Mouse (Mus musculus) ES-E14 (cell line): ENCODE data around the gene Gucy2f. TPM values are rescaled to one million over a fixed set of nuclear protein-coding genes. Genes with fewer than 3 reads are reported as not detected.
A peak's percentile ranks its signal among the peaks of the same experiment; 100 is the strongest.

Source experiments
- DNase-seq: peaks from one replicate; pipeline ENCODE4 v3.0.0-alpha.2; 2013; ENCODE audit warnings: low read depth, low spot score
- H3K27ac ChIP-seq: 2 replicates; pipeline ENCODE4 v1.5.1; 2012; ENCODE audit warnings: low read depth, mild to moderate bottlenecking, low read length, moderate library complexity, mixed read lengths; ENCODE audit not compliant: poor library complexity, insufficient read depth, severe bottlenecking
- H3K36me3 ChIP-seq: 2 replicates; pipeline ENCODE4 v1.6.1; 2012; ENCODE audit warnings: mild to moderate bottlenecking, low read length, moderate library complexity, mixed read lengths; ENCODE audit not compliant: control insufficient read depth, poor library complexity, insufficient read depth, severe bottlenecking
- H3K4me1 ChIP-seq, 2 experiments: fragments of 150-350 bp in 1 of 2; sonication (generic) in 1 of 2; 2 replicates each; pipeline ENCODE4 v1.6.1; 2012; ENCODE audit warnings: low read length in 2 of 2, mild to moderate bottlenecking in 1 of 2, mixed read lengths in 1 of 2; ENCODE audit not compliant: control insufficient read depth in 2 of 2, insufficient read depth in 2 of 2, poor library complexity in 1 of 2
- H3K4me3 ChIP-seq, 2 experiments: fragments of 150-350 bp in 1 of 2; sonication (generic) in 1 of 2; 2 replicates each; pipeline ENCODE4 v1.5.1; 2012; ENCODE audit warnings: low read length in 2 of 2, low read depth in 1 of 2, mild to moderate bottlenecking in 1 of 2, mixed read lengths in 1 of 2; ENCODE audit not compliant: insufficient read depth in 1 of 2, poor library complexity in 1 of 2, severe bottlenecking in 1 of 2
- H3K9ac ChIP-seq: 2 replicates; pipeline ENCODE4 v1.6.1; 2012; ENCODE audit warnings: low read depth, mild to moderate bottlenecking, low read length, mixed read lengths; ENCODE audit not compliant: poor library complexity, insufficient read depth, severe bottlenecking
- H3K9me3 ChIP-seq: fragments of 150-350 bp; sonication (generic); 2 replicates; pipeline ENCODE4 v1.6.1; 2012; ENCODE audit warnings: low read depth, mild to moderate bottlenecking, low read length; ENCODE audit not compliant: control insufficient read depth, insufficient read depth
- CHD2 ChIP-seq: IDR thresholded peaks from 2 replicates; pipeline ENCODE4 v1.6.1; 2014; ENCODE audit warnings: mild to moderate bottlenecking, low read depth, low read length, inconsistent platforms
- HCFC1 ChIP-seq: IDR thresholded peaks from 2 replicates; pipeline ENCODE4 v1.6.1; 2012; ENCODE audit warnings: low read length, inconsistent platforms, borderline replicate concordance; ENCODE audit not compliant: insufficient read depth
- MAFK ChIP-seq: IDR thresholded peaks from 2 replicates; pipeline ENCODE4 v1.6.1; 2014; ENCODE audit warnings: mild to moderate bottlenecking, low read depth, low read length, inconsistent platforms; ENCODE audit not compliant: insufficient read depth
- ZC3H11A ChIP-seq: IDR thresholded peaks from 2 replicates; pipeline ENCODE4 v1.6.1; 2012; ENCODE audit warnings: low read depth, mild to moderate bottlenecking, inconsistent platforms, low read length, borderline replicate concordance
- ZNF384 ChIP-seq: IDR thresholded peaks from 2 replicates; pipeline ENCODE4 v1.6.1; 2012; ENCODE audit warnings: low read depth, low read length, inconsistent platforms
- in situ Hi-C, 2 experiments: fragments of 600-800 bp; cut with MboI; formaldehyde crosslinking; loops; one replicate each; pipeline ENCODE4 v1.15.1; 2025; ENCODE audit warnings: low sequenced_read_pairs in 2 of 2, inconsistent platforms in 1 of 2; ENCODE audit not compliant: unreplicated experiment in 2 of 2
- total RNA-seq: library from RNA; depleted of rRNA; stranded (reverse); fragments of 300-350 nt; gene quantifications from 2 replicates; pipeline ENCODE4 v1.2.3, GENCODE M21; 2012

Gucy2f gene
- total RNA-seq, 1 experiment = not detected

DNA sequence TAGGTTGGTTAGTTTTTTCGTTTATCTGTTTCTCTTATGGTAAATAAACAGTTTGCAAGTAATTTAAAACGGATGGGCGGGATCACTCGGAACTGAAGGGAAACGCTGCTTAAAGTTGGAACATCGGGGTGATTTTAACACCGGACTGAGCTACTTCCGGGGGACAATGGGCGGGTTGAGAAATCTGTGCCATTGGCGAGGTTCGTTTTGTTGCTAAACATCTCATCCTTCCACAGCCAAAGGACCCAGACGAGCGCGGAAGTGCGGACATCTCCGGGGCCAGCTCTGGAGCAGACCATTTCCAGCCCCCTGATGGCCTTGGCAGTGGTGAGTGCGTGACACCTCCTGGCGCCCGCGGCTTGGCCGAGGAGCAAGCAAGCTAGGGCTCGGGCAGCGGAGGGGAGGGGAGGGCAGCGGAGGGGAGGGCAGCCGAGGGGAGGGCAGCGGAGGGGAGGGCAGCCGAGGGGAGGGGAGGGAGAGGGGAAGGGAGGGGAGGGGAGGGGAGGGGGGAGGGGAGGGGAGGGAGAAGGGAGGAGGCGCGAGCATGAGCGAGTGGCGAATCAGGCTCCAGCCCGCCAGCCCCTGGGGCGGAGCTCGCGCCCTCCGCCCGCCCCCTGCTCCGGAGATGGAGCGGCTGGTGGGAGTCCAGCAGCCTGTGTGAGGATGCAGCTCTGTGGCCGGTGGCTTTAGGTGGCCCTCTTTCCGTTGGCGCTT lies 31.5 kb upstream of the Gucy2f start:
- DNase-seq = peak; percentile 46
- TF ChIP-seq HCFC1 = no peak
- TF ChIP-seq MAFK = no peak
- TF ChIP-seq ZNF384 = no peak
- no peak for TF ChIP-seq CHD2
- no peak for TF ChIP-seq ZC3H11A
- peak overlapping the region; percentile 83 for H3K9ac ChIP-seq
- no peaks in the 10 kb centered on the region for H3K36me3 ChIP-seq
- no peaks in the 10 kb centered on the region for H3K9me3 ChIP-seq
- H3K27ac ChIP-seq = peak overlapping the region; percentile 91
- peak overlapping the region; percentile 78 to 87 for H3K4me3 ChIP-seq
- H3K4me1 ChIP-seq = no peaks in the 10 kb centered on the region
- in situ Hi-C loops = no loop called here

DNA sequence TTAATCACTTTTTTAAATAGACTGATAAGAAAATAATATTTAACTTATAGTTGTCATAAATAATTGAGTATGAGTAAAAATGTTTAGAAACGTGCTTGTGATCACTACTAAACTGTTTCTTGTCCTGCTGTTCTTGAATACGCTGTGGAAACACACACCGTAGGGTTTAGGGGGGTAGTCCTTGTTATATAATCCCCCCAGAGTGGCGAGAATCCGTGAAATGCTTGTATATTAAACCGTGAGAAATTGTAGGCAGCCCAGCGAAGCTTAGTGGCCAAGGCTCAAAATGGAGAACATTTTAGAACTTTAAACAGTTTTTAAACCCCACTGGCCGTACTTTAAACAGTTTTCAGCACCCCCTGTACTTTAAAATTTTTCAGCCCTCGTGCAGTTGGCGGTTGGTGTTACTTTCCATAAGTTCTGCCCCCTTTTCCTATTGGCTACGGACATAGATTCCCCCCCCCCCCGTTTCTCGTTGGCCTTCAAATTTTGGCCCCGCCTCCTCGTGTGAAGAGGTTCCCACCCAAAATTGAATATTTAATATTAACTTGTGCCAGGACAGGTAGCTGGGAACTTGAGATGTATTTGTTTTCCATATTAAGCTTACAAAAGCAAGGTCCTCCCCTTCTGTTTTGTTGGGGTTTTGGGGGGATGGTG lies 30.8 kb upstream of the Gucy2f start:
- in situ Hi-C loops = no loop called here
- Histone ChIP-seq H3K4me1 (no peaks in the 10 kb centered on the region), H3K9me3 (no peaks in the 10 kb centered on the region), H3K36me3 (no peaks in the 10 kb centered on the region), H3K4me3 (peak overlapping the region; percentile 78 to 87), H3K9ac (no peak overlapping the region), H3K27ac (peak overlapping the region; percentile 91; the same call in 1 of the 2 replicates)
- peak; percentile 33 for DNase-seq
- TF ChIP-seq HCFC1 (no peak), MAFK (no peak), CHD2 (no peak), ZNF384 (no peak), ZC3H11A (no peak)

DNA sequence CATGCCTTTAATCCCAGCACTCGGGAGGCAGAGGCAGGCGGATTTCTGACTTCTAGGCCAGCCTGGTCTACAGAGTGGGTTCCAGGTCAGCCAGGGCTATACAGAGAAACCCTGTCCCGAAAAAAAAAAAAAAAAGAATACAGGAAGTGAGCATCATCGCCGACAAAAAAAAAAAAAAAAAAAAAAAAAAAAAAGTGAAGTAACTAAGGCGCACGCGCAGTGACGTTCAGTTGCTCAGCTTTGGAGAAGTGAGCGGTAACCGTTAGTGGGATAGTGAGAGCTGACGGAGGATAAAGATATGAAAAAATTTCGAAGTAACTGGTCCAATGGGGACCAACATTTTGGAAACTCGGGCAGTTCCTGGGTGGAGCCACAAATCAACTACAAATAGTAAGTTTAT lies 29.8 kb upstream of the Gucy2f start, which contains the start of gene Nxt2:
Gene Nxt2 (plus strand): TSS at position 229 of the 400 bp plus-strand sequence.
- no peaks in the 10 kb centered on the region for H3K36me3 ChIP-seq
- in situ Hi-C loops = no loop called here
- H3K4me1 ChIP-seq = no peaks in the 10 kb centered on the region
- no peak for TF ChIP-seq ZC3H11A
- TF ChIP-seq CHD2 = no peak
- TF ChIP-seq ZNF384 = peak; percentile 97
- H3K27ac ChIP-seq = no peak within 1 kb of the TSS
- no peak within 1 kb of the TSS for H3K9ac ChIP-seq
- no peak for DNase-seq
- no peaks in the 10 kb centered on the region for H3K9me3 ChIP-seq
- peak within 1 kb of the TSS; percentile 45 to 87 for H3K4me3 ChIP-seq

DNA sequence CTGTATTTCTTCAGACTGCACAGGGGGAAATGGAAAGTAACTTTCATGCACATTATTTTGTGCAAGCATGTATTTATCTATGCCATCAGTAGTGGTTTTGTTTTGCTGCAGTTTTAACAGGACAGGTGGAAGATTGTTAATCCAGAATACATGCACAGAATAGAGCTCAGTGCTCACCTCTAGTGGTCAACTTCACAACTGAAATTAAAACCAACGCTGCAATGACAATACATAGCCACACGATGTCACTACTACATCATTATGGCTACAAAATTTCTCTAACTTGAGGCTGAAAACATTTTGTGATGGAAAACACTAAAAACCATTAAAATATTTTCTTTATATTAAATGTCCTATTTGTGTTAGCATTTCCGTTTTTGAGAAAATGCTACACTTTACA lies 3.6 kb upstream of the Gucy2f start:
- no peaks in the 10 kb centered on the region for H3K4me1 ChIP-seq
- no peak overlapping the region for H3K27ac ChIP-seq

More for the DNA sequence above, 3.6 kb upstream of the Gucy2f start:
- no peak overlapping the region for H3K4me3 ChIP-seq
- peak; percentile 85 for TF ChIP-seq ZC3H11A
- no peak for TF ChIP-seq ZNF384
- no peaks in the 10 kb centered on the region for H3K36me3 ChIP-seq
- in situ Hi-C loops = loop anchor here (10.0 to 25.0 kb wide), 2 partner anchors 112 to 115 kb away; partner anchors contain the start of gene Kcne1l (in 1 of the 2)
- H3K9ac ChIP-seq = no peak overlapping the region
- no peaks in the 10 kb centered on the region for H3K9me3 ChIP-seq
- peak; percentile 22 for DNase-seq
